Mouse (Mus musculus) liver, adult 2 months (tissue): ENCODE measurements around the gene Olfr699. TPM values are rescaled to one million over a fixed set of nuclear protein-coding genes. Genes with fewer than 3 reads are reported as not detected.
A peak's percentile ranks its signal among the peaks of the same experiment; 100 is the strongest.

Experiments
- DNase-seq: peaks from one replicate; pipeline ENCODE4 v3.0.0-alpha.2; 2011; ENCODE audit warnings: low read depth, low spot score; ENCODE audit errors: extremely low read depth
- H3K27ac ChIP-seq: fragments of 200-500 bp; replicated peaks from 2 replicates; pipeline ENCODE4 v1.5.1; 2012; ENCODE audit warnings: low read depth, mild to moderate bottlenecking, control low read depth, inconsistent platforms, low read length; ENCODE audit not compliant: insufficient read depth
- H3K27me3 ChIP-seq: fragments of 200-500 bp; 2 replicates; pipeline ENCODE4 v1.6.1; 2012; ENCODE audit warnings: mild to moderate bottlenecking, moderate library complexity, low read length, inconsistent platforms; ENCODE audit not compliant: control insufficient read depth, insufficient read depth
- H3K36me3 ChIP-seq: fragments of 200-500 bp; 2 replicates; pipeline ENCODE4 v1.6.1; 2012; ENCODE audit warnings: low read length, inconsistent platforms; ENCODE audit not compliant: control insufficient read depth, insufficient read depth
- H3K4me1 ChIP-seq: fragments of 200-500 bp; 2 replicates; pipeline ENCODE4 v1.6.1; 2011; ENCODE audit warnings: low read length; ENCODE audit not compliant: control insufficient read depth, insufficient read depth
- H3K4me3 ChIP-seq: fragments of 200-500 bp; 2 replicates; pipeline ENCODE4 v1.5.1; 2011; ENCODE audit warnings: low read depth, mild to moderate bottlenecking, control low read depth, low read length, moderate library complexity; ENCODE audit not compliant: insufficient read depth
- H3K79me2 ChIP-seq: fragments of 200-500 bp; 2 replicates; pipeline ENCODE4 v1.6.1; 2012; ENCODE audit warnings: inconsistent platforms, mild to moderate bottlenecking, low read length, moderate library complexity; ENCODE audit not compliant: control insufficient read depth, insufficient read depth
- H3K9ac ChIP-seq: fragments of 200-500 bp; 2 replicates; pipeline ENCODE4 v1.6.1; 2012; ENCODE audit warnings: low read depth, mild to moderate bottlenecking, control low read depth, inconsistent platforms, low read length
- CTCF ChIP-seq: fragments of 200-500 bp; IDR thresholded peaks from 2 replicates; pipeline ENCODE4 v1.5.1; 2011; ENCODE audit warnings: low read depth, low read length, control low read depth
- POLR2A ChIP-seq: fragments of 200-500 bp; IDR thresholded peaks from 2 replicates; pipeline ENCODE4 v1.6.1; 2011; ENCODE audit warnings: low read length, control low read depth; ENCODE audit not compliant: insufficient read depth; ENCODE audit errors: extremely low read depth
- WGBS: fragments of 180-500 bp; shearing (Covaris S2); methylation state at CpG from one replicate; pipeline ENCODE4 v1.1.7; 2018; 5-methylcytosine and 5-hydroxymethylcytosine counted together
- polyA plus RNA-seq: library from polyadenylated mRNA; depleted of rRNA; stranded (reverse); fragments of >200 nt; gene quantifications from 2 replicates; pipeline ENCODE4 v1.2.3, GENCODE M21; 2012; rRNA removed
- total RNA-seq: library from RNA; depleted of rRNA; stranded (reverse); fragments of >200 nt; gene quantifications from 2 replicates; pipeline ENCODE4 v1.2.3, GENCODE M21; 2014; rRNA removed

Olfr699 gene
- total RNA-seq (not detected in 2 replicates), polyA plus RNA-seq (not detected in 2 replicates)

DNA sequence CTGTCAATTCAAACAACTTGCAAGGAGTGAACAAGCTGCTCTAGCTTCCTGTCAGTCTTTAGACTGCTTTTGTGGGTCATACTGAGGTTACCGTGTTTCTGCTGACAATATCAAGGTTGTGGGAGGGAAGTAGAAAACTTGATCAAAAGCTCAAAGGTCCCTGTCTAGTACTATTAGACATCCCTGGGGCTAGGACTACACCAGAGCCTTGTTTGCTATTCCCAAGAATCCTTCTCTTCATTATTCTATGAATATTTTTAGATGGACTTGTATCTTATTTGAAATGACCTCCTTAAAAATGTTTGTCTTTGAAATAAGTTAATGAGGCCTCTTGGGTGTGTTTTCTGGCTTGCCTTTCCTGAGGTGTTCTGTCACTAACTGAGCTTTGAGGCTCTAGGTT is at the start of gene Olfr699:
Gene Olfr699, minus strand, starts transcription at position 101 of the 400 bp plus-strand sequence.
- H3K4me1 ChIP-seq: no peaks in the 10 kb centered on the region
- H3K27me3 ChIP-seq: no peaks in the 10 kb centered on the region
- H3K79me2 ChIP-seq: no peaks in the 10 kb centered on the region
- H3K9ac ChIP-seq: no peak within 1 kb of the TSS
- no peak for DNase-seq
- no peaks in the 10 kb centered on the region for H3K36me3 ChIP-seq
- no peak for TF ChIP-seq CTCF
- no peak for TF ChIP-seq POLR2A
- WGBS: 71% methylated on average over 1 of the region's 1 CpGs
- H3K4me3 ChIP-seq: no peak within 1 kb of the TSS
- no peak within 1 kb of the TSS for H3K27ac ChIP-seq

GRCm38 (mm10) chr7:106833793-106834192 is 40.8 kb upstream of the Olfr699 start, which contains the start of gene Olfr702:
Gene Olfr702, minus strand, starts transcription at chr7:106833893.
- Histone ChIP-seq H3K9ac (no peak within 1 kb of the TSS), H3K27me3 (no peaks in the 10 kb centered on the region), H3K4me1 (no peaks in the 10 kb centered on the region), H3K36me3 (no peaks in the 10 kb centered on the region), H3K4me3 (no peak within 1 kb of the TSS), H3K79me2 (no peaks in the 10 kb centered on the region), H3K27ac (no peak within 1 kb of the TSS)
- no peak for DNase-seq
- no peak for TF ChIP-seq CTCF
- TF ChIP-seq POLR2A: no peak

DNA sequence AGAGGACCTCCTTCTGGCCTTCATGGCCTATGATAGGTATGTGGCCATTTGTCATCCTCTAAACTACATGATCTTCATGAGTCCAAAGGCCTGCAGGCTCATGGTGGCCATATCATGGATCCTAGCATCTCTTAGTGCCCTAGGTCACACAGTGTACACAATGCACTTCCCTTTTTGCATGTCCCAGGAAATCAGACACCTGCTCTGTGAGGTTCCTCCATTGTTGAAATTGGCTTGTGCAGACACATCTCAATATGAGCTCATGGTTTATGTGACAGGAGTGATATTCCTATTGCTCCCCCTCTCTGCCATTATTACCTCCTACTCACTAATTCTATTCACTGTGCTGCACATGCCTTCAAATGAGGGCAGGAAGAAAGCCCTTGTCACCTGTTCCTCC is 25.4 kb upstream of the Olfr699 start:
- no peaks in the 10 kb centered on the region for H3K4me1 ChIP-seq
- TF ChIP-seq POLR2A (no peak), CTCF (no peak)
- no peak for DNase-seq
- no peaks in the 10 kb centered on the region for H3K79me2 ChIP-seq
- H3K9ac ChIP-seq: no peak overlapping the region
- H3K36me3 ChIP-seq: no peaks in the 10 kb centered on the region
- no peak overlapping the region for H3K4me3 ChIP-seq
- no peaks in the 10 kb centered on the region for H3K27me3 ChIP-seq
- H3K27ac ChIP-seq: no peak overlapping the region

DNA sequence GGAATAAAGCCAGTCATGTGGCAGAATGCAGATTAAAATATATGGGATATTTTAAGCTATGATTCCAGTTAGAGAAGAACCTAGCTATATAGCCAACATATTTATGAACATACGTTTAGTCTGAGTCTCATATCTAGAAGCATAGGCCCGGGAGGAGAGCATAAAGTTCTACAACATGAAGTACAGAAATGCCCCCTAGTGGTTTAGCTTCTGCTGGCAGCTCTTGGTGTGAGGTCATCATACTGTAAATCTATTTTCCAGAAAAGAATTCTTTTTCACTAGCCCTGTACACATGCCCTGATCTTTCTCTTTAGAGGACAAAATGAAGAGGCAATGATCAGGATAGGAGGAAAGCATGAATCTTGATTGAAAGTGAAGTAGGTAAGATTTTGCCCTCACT is 22.8 kb upstream of the Olfr699 start:
- no peaks in the 10 kb centered on the region for H3K36me3 ChIP-seq
- no peaks in the 10 kb centered on the region for H3K79me2 ChIP-seq
- no peaks in the 10 kb centered on the region for H3K27me3 ChIP-seq
- H3K4me3 ChIP-seq: no peak overlapping the region
- H3K9ac ChIP-seq: no peak overlapping the region
- no peaks in the 10 kb centered on the region for H3K4me1 ChIP-seq
- no peak overlapping the region for H3K27ac ChIP-seq
- WGBS: 24% methylated on average over 2 of the region's 2 CpGs
- TF ChIP-seq CTCF (peak; percentile 45), POLR2A (no peak)
- peak; percentile 41 for DNase-seq

DNA sequence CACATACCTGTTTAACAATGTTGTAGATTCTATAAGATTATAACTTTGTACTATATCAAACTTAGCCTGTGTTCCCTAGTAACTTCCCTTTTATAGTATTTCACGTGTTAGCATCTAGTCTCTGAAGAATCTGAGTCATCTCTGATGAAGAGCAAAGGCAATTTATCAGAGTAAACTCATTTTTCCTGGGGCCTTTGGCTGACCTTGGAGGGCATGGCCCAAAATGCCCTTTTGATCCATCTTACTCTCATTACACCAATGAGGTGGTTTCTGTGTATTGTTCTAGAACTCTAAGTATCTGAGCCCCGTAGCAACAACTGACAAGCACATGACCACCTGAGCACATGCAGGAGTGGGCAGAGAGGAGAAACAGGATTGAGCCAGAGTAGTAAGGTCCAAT is 20.8 kb upstream of the Olfr699 start, which contains the start of gene Olfr701:
Gene Olfr701, plus strand, starts transcription at position 301 of the 400 bp plus-strand sequence.
- no peak within 1 kb of the TSS for H3K27ac ChIP-seq
- H3K27me3 ChIP-seq: no peaks in the 10 kb centered on the region
- H3K79me2 ChIP-seq: no peaks in the 10 kb centered on the region
- DNase-seq: no peak
- WGBS: 46% methylated on average over 2 of the region's 2 CpGs
- no peaks in the 10 kb centered on the region for H3K4me1 ChIP-seq
- no peak within 1 kb of the TSS for H3K4me3 ChIP-seq
- no peak within 1 kb of the TSS for H3K9ac ChIP-seq
- no peaks in the 10 kb centered on the region for H3K36me3 ChIP-seq
- TF ChIP-seq POLR2A (no peak), CTCF (no peak)

GRCm38 (mm10) chr7:106808734-106809133 is 15.7 kb upstream of the Olfr699 start, which contains the start of gene Olfr700:
Gene Olfr700, minus strand, starts transcription at chr7:106808834.
- 73% methylated on average over 1 of the region's 1 CpGs for WGBS
- Histone ChIP-seq H3K36me3 (no peaks in the 10 kb centered on the region), H3K4me1 (no peaks in the 10 kb centered on the region), H3K27ac (no peak within 1 kb of the TSS), H3K9ac (no peak within 1 kb of the TSS), H3K79me2 (no peaks in the 10 kb centered on the region), H3K4me3 (no peak within 1 kb of the TSS), H3K27me3 (no peaks in the 10 kb centered on the region)
- no peak for DNase-seq
- no peak for TF ChIP-seq CTCF
- no peak for TF ChIP-seq POLR2A
